Mouse (Mus musculus) layer of hippocampus, postnatal 36 days (tissue): ENCODE measurements around the gene Erv3. TPM values are rescaled to one million over a fixed set of nuclear protein-coding genes. Genes with fewer than 3 reads are reported as not detected.
A peak's percentile ranks its signal among the peaks of the same experiment; 100 is the strongest.
"Not testable (repeated sequence)": the region's sequence is repeated elsewhere in the genome, so short reads cannot be mapped to it uniquely, and the experiment has no call there.

Experiments used
- DNase-seq, 2 experiments: peaks; one replicate each; pipeline ENCODE4 v3.0.0; 2022
- total RNA-seq, 2 experiments: library from RNA; stranded (reverse); gene quantifications; 2 replicates each; pipeline ENCODE4 v1.2.3; 2021

The Erv3 gene
- total RNA-seq, 2 experiments from 2014 or later, result 0.18 to 0.22 TPM

GRCm38 (mm10) chr2:131863472-131863871 is 3.9 kb upstream of the Erv3 start:
- no peak for DNase-seq

GRCm38 (mm10) chr2:131862617-131863275 is 3.2 kb upstream of the Erv3 start:
- no peak for DNase-seq

GRCm38 (mm10) chr2:131857838-131858237 is 1.7 kb downstream of the Erv3 start:
- no peak for DNase-seq

GRCm38 (mm10) chr2:131853719-131854118 is 5.8 kb downstream of the Erv3 start:
- DNase-seq, result no peak

- DNase-seq, result no peak
These were observed 8.0 kb downstream of the Erv3 start for GRCm38 (mm10) chr2:131851333-131852092.

- no peak for DNase-seq
These were observed 9.5 kb downstream of the Erv3 start for GRCm38 (mm10) chr2:131850047-131850446.

GRCm38 (mm10) chr2:131847501-131848359 is 11.8 kb downstream of the Erv3 start:
- peak; percentile 51 to 53 for DNase-seq

GRCm38 (mm10) chr2:131846811-131847210 is 12.7 kb downstream of the Erv3 start:
- DNase-seq, result no peak

- DNase-seq, result no peak
These were observed 13.3 kb downstream of the Erv3 start for GRCm38 (mm10) chr2:131846132-131846710.

GRCm38 (mm10) chr2:131845671-131846070 is 13.9 kb downstream of the Erv3 start:
- no peak for DNase-seq

GRCm38 (mm10) chr2:131842568-131842967 is 17.0 kb downstream of the Erv3 start:
- DNase-seq, result no peak

- no peak for DNase-seq
These were observed 18.2 kb downstream of the Erv3 start for GRCm38 (mm10) chr2:131841321-131841693.

GRCm38 (mm10) chr2:131840611-131841320 is 18.8 kb downstream of the Erv3 start:
- DNase-seq, result no peak

GRCm38 (mm10) chr2:131834296-131834695 is 25.3 kb downstream of the Erv3 start:
- no peak for DNase-seq

- no peak for DNase-seq
These were observed 27.7 kb downstream of the Erv3 start for GRCm38 (mm10) chr2:131831861-131832260.

- not testable (repeated sequence) for DNase-seq
These were observed 28.6 kb downstream of the Erv3 start for GRCm38 (mm10) chr2:131830945-131831344.

GRCm38 (mm10) chr2:131827999-131828975 is 31.3 kb downstream of the Erv3 start:
- DNase-seq, result peak; percentile 54 to 65

GRCm38 (mm10) chr2:131827026-131827687 is 32.4 kb downstream of the Erv3 start:
- DNase-seq, result no peak

- DNase-seq, result no peak
These were observed 34.0 kb downstream of the Erv3 start for GRCm38 (mm10) chr2:131825498-131825897.

- no peak for DNase-seq
These were observed 35.6 kb downstream of the Erv3 start for GRCm38 (mm10) chr2:131823931-131824330.
